In the genomic region with DNA sequence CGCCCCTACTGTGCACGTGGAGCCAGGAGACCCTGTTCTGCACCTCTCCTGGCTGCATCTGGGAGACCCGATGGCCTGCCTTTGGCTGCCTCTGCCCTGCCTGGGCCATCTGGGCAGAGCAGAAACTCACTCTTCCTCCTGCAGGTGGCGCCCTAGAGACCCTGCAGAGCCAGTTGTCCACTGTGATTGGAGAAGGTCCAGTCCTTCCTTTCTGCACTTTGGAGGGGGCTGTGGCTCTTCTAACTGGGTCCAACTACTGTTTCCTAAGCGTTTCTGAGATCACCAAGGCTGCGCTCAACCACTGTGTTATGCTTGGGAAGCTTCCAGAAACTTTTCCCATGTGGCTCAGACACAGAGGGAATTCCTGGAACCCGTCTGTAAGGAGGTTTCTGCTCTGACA, we compare ENCODE assay signal across 9 mouse cellular contexts.
DNase-seq lines count a peak whose midpoint lies in the region; ATAC-seq and TF ChIP-seq lines count a peak whose summit lies in the region.
"Had no signal": no experiment of that assay in that cellular context is flagged by ENCODE, and none has a peak within 500 bp of the region (broad histone marks: within the 10 kb centered on the region; RNA-seq: fewer than 3 reads in every experiment).

No protein-coding gene starts in this region.

- H3K27me3 ChIP-seq in G1E (ENCODE audit: insufficient read depth, low read length), result peaks cover 10% of the 10 kb centered on the region
- H3K27me3 ChIP-seq: limb, embryonic 12.5 days had no signal

- TF ChIP-seq CTCF in G1E (IDR thresholded peaks at IDR 0.05; ENCODE audit: low read depth, low read length), result peak; percentile 70
- peak; percentile 87 for TF ChIP-seq CTCF in bone marrow, adult 2 months (IDR thresholded peaks at IDR 0.05; ENCODE audit: control insufficient read depth, insufficient read depth, low read length)
- peak; percentile 84 for TF ChIP-seq CTCF in embryonic fibroblast, embryonic 13.5 days (IDR thresholded peaks at IDR 0.05; ENCODE audit: borderline replicate concordance, insufficient read depth, low read length)

- no peak for ATAC-seq in G1E (ENCODE audit: extremely low read depth, insufficient number of reproducible peaks, low FRiP score, poor library complexity, severe bottlenecking)
- no peak for ATAC-seq in erythroid progenitor cell, adult 5-6 weeks (replicated peaks; ENCODE audit: low FRiP score, poor library complexity, severe bottlenecking)

- peak; percentile 62 for DNase-seq in G1E (ENCODE audit: low spot score)
- peak; percentile 88 to 95 for DNase-seq in heart, postnatal 10 days
- DNase-seq in layer of hippocampus, adult 9-10 months (ENCODE audit: low spot score), result peak; percentile 41
- DNase-seq in lung, postnatal 36 days, result peak; percentile 94
- DNase-seq in right cerebral cortex, postnatal 36 days (ENCODE audit: low spot score in 2 of 2), result peak; percentile 57 to 60

- 28% methylated on average over 7 of the region's 7 CpGs for WGBS in bone marrow, adult 2 months

- no peak overlapping the region for H3K4me3 ChIP-seq in G1E (ENCODE audit: low read depth, low read length)
- H3K4me3 ChIP-seq in bone marrow, adult 2 months (replicated peaks; ENCODE audit: control insufficient read depth, low read depth, low read length), result no peak overlapping the region
- no peak overlapping the region for H3K4me3 ChIP-seq in embryonic fibroblast, embryonic 13.5 days (ENCODE audit: insufficient read depth, low read length)
- H3K4me3 ChIP-seq: limb, embryonic 12.5 days had no signal

- no peak overlapping the region for H3K27ac ChIP-seq in bone marrow, adult 2 months (ENCODE audit: control insufficient read depth, insufficient read depth, low read depth, low read length, poor library complexity)
- peak overlapping the region; percentile 98; the same call in 1 of the 2 replicates for H3K27ac ChIP-seq in embryonic fibroblast, embryonic 13.5 days (ENCODE audit: insufficient read depth, low read length)
- H3K27ac ChIP-seq: limb, embryonic 12.5 days had no signal

- TF ChIP-seq POLR2A in bone marrow, adult 2 months (IDR thresholded peaks at IDR 0.05; ENCODE audit: borderline replicate concordance, control insufficient read depth, low read depth, low read length), result no peak
- TF ChIP-seq POLR2A in embryonic fibroblast, embryonic 13.5 days (IDR thresholded peaks at IDR 0.05; ENCODE audit: low read depth, low read length), result no peak

- H3K36me3 ChIP-seq in G1E (replicated peaks), result no peaks in the 10 kb centered on the region
- H3K36me3 ChIP-seq: limb, embryonic 12.5 days had no signal

- H3K4me1 ChIP-seq in G1E (ENCODE audit: insufficient read depth, low read depth, low read length), result no peaks in the 10 kb centered on the region
- H3K4me1 ChIP-seq in bone marrow, adult 2 months (ENCODE audit: control insufficient read depth, insufficient read depth, low read length), result no peaks in the 10 kb centered on the region
- peaks cover 16% of the 10 kb centered on the region for H3K4me1 ChIP-seq in embryonic fibroblast, embryonic 13.5 days (ENCODE audit: control insufficient read depth, insufficient read depth, low read length)

- intact Hi-C loops in heart, postnatal 10 days (cut with DNase I), result loop anchor here (1.0 to 5.0 kb wide), 2 partner anchors 115 to 650 kb away; no protein-coding TSS in a partner anchor

- H3K9me3 ChIP-seq in G1E (replicated peaks), result no peaks in the 10 kb centered on the region
- H3K9me3 ChIP-seq: limb, embryonic 12.5 days had no signal

Comparison
In these comparisons a context has a peak if more than half of its experiments do, and no peak if none do; other contexts are left out.
1. DNase-seq: peak in every context shown above with its lines; median percentile 94 in lung, postnatal 36 days; 92 in heart, postnatal 10 days; 62 in G1E; 58 in right cerebral cortex, postnatal 36 days; 41 in layer of hippocampus, adult 9-10 months.